32 mouse cellular contexts compared by ENCODE assay signal in genomic region chr2:90563171-90563570, GRCm38 (mm10). TPM values are rescaled to one million over a fixed set of nuclear protein-coding genes. Genes with fewer than 3 reads are reported as not detected.
DNase-seq lines count a peak whose midpoint lies in the region; ATAC-seq lines count a peak whose summit lies in the region.
"Had no signal": no experiment of that assay in that cellular context is flagged by ENCODE, and none has a peak within 500 bp of the region (broad histone marks: within the 10 kb centered on the region; RNA-seq: fewer than 3 reads in every experiment).

No protein-coding gene starts in this region.

- no peak overlapping the region for H3K27ac ChIP-seq in embryonic facial prominence, embryonic 14.5 days (replicated peaks; ENCODE audit: low read depth, low read length)
- no peak overlapping the region for H3K27ac ChIP-seq in embryonic facial prominence, embryonic 10.5 days (replicated peaks)
- H3K27ac ChIP-seq in liver, embryonic 15.5 days (replicated peaks) = peak overlapping the region; percentile 83
- H3K27ac ChIP-seq: embryonic facial prominence, embryonic 12.5 days; heart, embryonic 10.5 days; heart, embryonic 15.5 days; hindbrain, embryonic 12.5 days; hindbrain, postnatal 0 days; limb, embryonic 10.5 days; limb, embryonic 15.5 days; stomach, embryonic 15.5 days had no signal

- H3K4me3 ChIP-seq in embryonic facial prominence, embryonic 14.5 days (ENCODE audit: low read depth, low read length) = no peak overlapping the region
- no peak overlapping the region for H3K4me3 ChIP-seq in embryonic facial prominence, embryonic 10.5 days
- no peak overlapping the region for H3K4me3 ChIP-seq in liver, embryonic 15.5 days (replicated peaks)
- H3K4me3 ChIP-seq: embryonic facial prominence, embryonic 12.5 days; erythroblast, embryonic 14.5 days; heart, embryonic 10.5 days; heart, embryonic 15.5 days; hindbrain, embryonic 12.5 days; limb, embryonic 10.5 days; limb, embryonic 15.5 days; stomach, embryonic 15.5 days had no signal

- no peaks in the 10 kb centered on the region for H3K36me3 ChIP-seq in embryonic facial prominence, embryonic 14.5 days (ENCODE audit: control insufficient read depth, insufficient read depth, low read length)
- H3K36me3 ChIP-seq in embryonic facial prominence, embryonic 10.5 days (replicated peaks) = no peaks in the 10 kb centered on the region
- no peaks in the 10 kb centered on the region for H3K36me3 ChIP-seq in liver, embryonic 15.5 days (replicated peaks)
- H3K36me3 ChIP-seq: embryonic facial prominence, embryonic 12.5 days; heart, embryonic 10.5 days; heart, embryonic 15.5 days; hindbrain, embryonic 12.5 days; limb, embryonic 10.5 days; limb, embryonic 15.5 days; stomach, embryonic 15.5 days had no signal

- no peak for ATAC-seq in embryonic facial prominence, embryonic 14.5 days (ENCODE audit: low read depth)
- ATAC-seq in inflammation-experienced regulatory T-cells, adult 6 months = peak; percentile 20
- no peak for ATAC-seq in liver, embryonic 15.5 days (ENCODE audit: insufficient read depth)
- ATAC-seq: activated CD4-positive, CD25-positive, alpha-beta regulatory T cell, adult 4 months; forebrain, postnatal 0 days; hindbrain, postnatal 0 days; intestine, postnatal 0 days had no signal

- H3K9ac ChIP-seq in embryonic facial prominence, embryonic 14.5 days (ENCODE audit: low read depth, low read length) = no peak overlapping the region
- no peak overlapping the region for H3K9ac ChIP-seq in liver, embryonic 15.5 days
- H3K9ac ChIP-seq: embryonic facial prominence, embryonic 12.5 days; forebrain, postnatal 0 days; heart, embryonic 15.5 days; hindbrain, embryonic 12.5 days; limb, embryonic 15.5 days; stomach, embryonic 15.5 days had no signal

- H3K9me3 ChIP-seq in embryonic facial prominence, embryonic 14.5 days (ENCODE audit: control insufficient read depth, low read length) = no peaks in the 10 kb centered on the region
- H3K9me3 ChIP-seq in embryonic facial prominence, embryonic 10.5 days = no peaks in the 10 kb centered on the region
- no peaks in the 10 kb centered on the region for H3K9me3 ChIP-seq in liver, embryonic 15.5 days (replicated peaks)
- H3K9me3 ChIP-seq: embryonic facial prominence, embryonic 12.5 days; heart, embryonic 10.5 days; heart, embryonic 15.5 days; hindbrain, embryonic 12.5 days; limb, embryonic 10.5 days; limb, embryonic 15.5 days; stomach, embryonic 15.5 days had no signal

- no peaks in the 10 kb centered on the region for H3K27me3 ChIP-seq in embryonic facial prominence, embryonic 14.5 days (replicated peaks; ENCODE audit: control insufficient read depth, insufficient read depth, low read length)
- no peaks in the 10 kb centered on the region for H3K27me3 ChIP-seq in embryonic facial prominence, embryonic 10.5 days (replicated peaks; ENCODE audit: low read depth, poor library complexity, severe bottlenecking)
- H3K27me3 ChIP-seq in liver, embryonic 15.5 days = no peaks in the 10 kb centered on the region
- H3K27me3 ChIP-seq: embryonic facial prominence, embryonic 12.5 days; heart, embryonic 15.5 days; hindbrain, embryonic 12.5 days; stomach, embryonic 15.5 days had no signal

- H3K4me2 ChIP-seq in embryonic facial prominence, embryonic 14.5 days (ENCODE audit: low read depth, low read length) = no peak overlapping the region
- H3K4me2 ChIP-seq in liver, embryonic 15.5 days = no peak overlapping the region
- H3K4me2 ChIP-seq: embryonic facial prominence, embryonic 12.5 days; heart, embryonic 15.5 days; hindbrain, embryonic 12.5 days; limb, embryonic 15.5 days; midbrain, embryonic 11.5 days; stomach, embryonic 15.5 days had no signal

- 67% methylated on average over 4 of the region's 4 CpGs for whole genome bisulfite sequencing in embryonic facial prominence, embryonic 14.5 days
- WGBS in embryonic facial prominence, embryonic 10.5 days = 80% methylated on average over 4 of the region's 4 CpGs
- WGBS in liver, embryonic 15.5 days (ENCODE audit: insufficient replicate concordance) = 27% methylated on average over 4 of the region's 4 CpGs

- peaks cover 15% of the 10 kb centered on the region for H3K4me1 ChIP-seq in embryonic facial prominence, embryonic 14.5 days (ENCODE audit: control insufficient read depth, insufficient read depth, low read length)
- H3K4me1 ChIP-seq in embryonic facial prominence, embryonic 10.5 days = peaks cover 29% of the 10 kb centered on the region
- peaks cover 95% of the 10 kb centered on the region for H3K4me1 ChIP-seq in liver, embryonic 15.5 days (replicated peaks)

- peak; percentile 18 for DNase-seq in embryonic facial prominence, embryonic 14.5 days (ENCODE audit: low spot score)
- DNase-seq in embryonic facial prominence, embryonic 10.5 days (ENCODE audit: low spot score) = no peak
- DNase-seq in thymus, postnatal 14 days = no peak
- no peak for DNase-seq in frontal cortex, postnatal 36 days (ENCODE audit: low spot score in 2 of 2)
- DNase-seq in neural tube, embryonic 10.5 days (ENCODE audit: extremely low spot score, low spot score) = no peak
- DNase-seq: adrenal gland, adult 2 months; adrenal gland, postnatal 36 days; cerebellum, adult 2 months; cerebellum, postnatal 14 days; forebrain, postnatal 0 days; gastrocnemius, postnatal 25 days; heart, adult 11 months; kidney, adult 9 months; kidney, postnatal 10 days; layer of hippocampus, adult 9-11 months; lung, postnatal 36 days; retina, postnatal 1 day; right cerebral cortex, postnatal 14 days had no signal

RNA-seq across cellular contexts. Expression of gene Ptprj, which starts 17.3 kb away (rescaled TPM):
- 4.1 and 4.4 TPM in 2 replicates for polyA plus RNA-seq in embryonic facial prominence, embryonic 14.5 days (2014; fragmentation: Nextera tagmentation; extraction: Ambion mirVana)
- 2.4 and 2.7 TPM in 2 replicates for polyA plus RNA-seq in embryonic facial prominence, embryonic 10.5 days (2016; fragmentation: Nextera tagmentation; extraction: Ambion mirVana)
- 1 to 10 TPM; 4.2 to 5.4 (median 4.8) TPM for polyA plus RNA-seq in inflammation-experienced regulatory T-cells, adult 6 months (2017; shearing (Covaris generic))
- 2.0 and 2.7 TPM in 2 replicates for polyA plus RNA-seq in liver, embryonic 15.5 days (2015; fragmentation: Nextera tagmentation; extraction: Ambion mirVana)
- polyA plus RNA-seq: erythroblast, embryonic 14.5 days had no signal
